Mouse (Mus musculus) bone marrow, adult 2 months (tissue): ENCODE measurements around the gene Rad50.

Experiments
- CTCF ChIP-seq: fragments of 200-500 bp; IDR thresholded peaks from 2 replicates; pipeline ENCODE4 v1.5.1; 2011; ENCODE audit warnings: low read length, control low read depth; ENCODE audit not compliant: control insufficient read depth, insufficient read depth
- POLR2A ChIP-seq: fragments of 200-500 bp; IDR thresholded peaks from 2 replicates; pipeline ENCODE4 v1.6.1; 2011; ENCODE audit warnings: low read depth, mild to moderate bottlenecking, control low read depth, low read length, borderline replicate concordance; ENCODE audit not compliant: control insufficient read depth

- peak; percentile 89; the same call in 1 of the 2 replicates for TF ChIP-seq POLR2A
- no peak for TF ChIP-seq CTCF
These were observed at the start of gene Rad50 for GRCm38 (mm10) chr11:53706934-53707717.
